Mouse (Mus musculus): Measurements from ENCODE around the gene Zfyve21. TPM values are rescaled to one million over a fixed set of nuclear protein-coding genes. Genes with fewer than 3 reads are reported as not detected.

Zfyve21 gene
- polyA plus RNA-seq, 1 experiment from 2014 or later = 79.2 TPM

DNA sequence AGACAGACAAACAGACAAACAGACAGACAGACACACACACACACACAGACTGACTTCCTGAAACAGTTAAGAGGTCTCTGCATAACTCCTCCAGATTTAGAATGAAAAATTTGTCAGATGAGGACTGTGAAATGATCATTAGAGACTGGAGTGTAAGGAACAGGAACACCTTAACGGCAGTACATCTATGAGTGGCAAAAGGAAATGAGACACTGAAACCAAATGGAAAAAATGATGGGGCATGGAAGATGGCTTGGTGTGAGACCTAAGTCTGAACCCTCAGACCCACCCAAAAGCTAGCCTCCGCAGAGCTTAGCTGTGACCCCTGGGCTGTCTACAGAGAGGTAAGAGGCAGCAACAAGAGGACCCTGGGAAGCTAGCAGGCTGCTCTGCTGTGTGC is 41.5 kb downstream of the Zfyve21 start:
- 87% methylated on average over 2 of the region's 2 CpGs for WGBS
- DNase-seq (ENCODE audit: low spot score) = no peak
- H3K27ac ChIP-seq (replicated peaks) = no peak overlapping the region
- H3K9me3 ChIP-seq (replicated peaks) = no peaks in the 10 kb centered on the region
- no peaks in the 10 kb centered on the region for H3K27me3 ChIP-seq (ENCODE audit: low read depth, poor library complexity, severe bottlenecking)
- H3K36me3 ChIP-seq = no peaks in the 10 kb centered on the region
- no peak overlapping the region for H3K4me3 ChIP-seq
- no peaks in the 10 kb centered on the region for H3K4me1 ChIP-seq

DNA sequence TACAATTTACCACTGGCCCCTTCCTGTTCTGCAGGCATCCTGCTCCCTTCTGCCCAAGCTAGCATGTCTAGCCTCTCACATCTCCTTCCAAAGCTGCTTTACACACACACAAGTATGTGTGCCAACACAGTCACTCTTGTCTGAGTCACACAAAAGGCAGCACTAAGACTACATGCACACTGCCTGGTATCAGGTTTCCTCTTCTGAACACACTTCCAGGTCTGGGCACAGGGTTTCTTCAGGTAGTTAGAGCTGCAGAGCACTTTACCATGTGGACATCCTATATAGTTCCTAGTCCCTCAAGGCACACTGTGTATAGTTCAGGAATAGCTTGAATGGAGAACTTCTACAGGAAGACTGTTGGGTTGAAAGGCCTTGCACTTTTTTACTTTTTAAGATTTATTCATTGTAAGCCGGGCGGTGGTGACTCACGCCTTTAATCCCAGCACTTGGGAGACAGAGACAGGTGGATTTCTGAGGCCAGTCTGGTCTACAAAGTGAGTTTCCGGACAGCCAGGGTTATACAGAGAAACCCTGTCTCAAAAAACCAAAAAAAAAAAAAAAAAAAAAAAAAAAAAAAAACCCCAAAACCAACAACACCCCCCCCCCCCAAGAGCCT is 50.3 kb downstream of the Zfyve21 start:
- WGBS = 85% methylated on average over 4 of the region's 4 CpGs

DNA sequence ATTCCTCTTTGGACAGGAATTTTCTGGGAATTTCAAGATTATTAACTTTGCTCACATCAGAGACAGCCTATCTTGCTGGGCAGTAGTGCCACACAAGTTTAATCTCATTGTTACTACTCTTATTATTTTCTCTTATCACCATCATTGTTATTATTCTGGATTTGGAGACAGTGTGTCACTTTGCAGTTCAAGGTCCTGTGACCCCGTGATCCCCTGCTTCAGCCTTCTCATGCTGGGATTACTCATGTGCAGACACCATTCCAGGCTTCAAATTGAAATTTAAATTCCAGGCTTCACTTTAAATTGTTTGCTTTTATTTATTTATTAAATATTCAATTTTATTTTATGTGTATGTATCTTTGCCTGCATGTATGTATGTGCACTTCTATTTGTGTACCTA is 55.8 kb downstream of the Zfyve21 start:
- Histone ChIP-seq H3K9me3 (replicated peaks) (no peaks in the 10 kb centered on the region), H3K4me3 (no peak overlapping the region), H3K27ac (replicated peaks) (no peak overlapping the region), H3K27me3 (ENCODE audit: low read depth, poor library complexity, severe bottlenecking) (no peaks in the 10 kb centered on the region), H3K36me3 (no peaks in the 10 kb centered on the region), H3K4me1 (no peaks in the 10 kb centered on the region)
- no peak for DNase-seq (ENCODE audit: low spot score)
- 84% methylated on average over 1 of the region's 1 CpGs for WGBS

More for the DNA sequence above, 50.3 kb downstream of the Zfyve21 start:
- no peaks in the 10 kb centered on the region for H3K9me3 ChIP-seq (replicated peaks)
- no peaks in the 10 kb centered on the region for H3K4me1 ChIP-seq
- DNase-seq (ENCODE audit: low spot score) = no peak
- H3K27ac ChIP-seq (replicated peaks) = no peak overlapping the region
- H3K36me3 ChIP-seq = no peaks in the 10 kb centered on the region
- no peak overlapping the region for H3K4me3 ChIP-seq
- no peaks in the 10 kb centered on the region for H3K27me3 ChIP-seq (ENCODE audit: low read depth, poor library complexity, severe bottlenecking)

DNA sequence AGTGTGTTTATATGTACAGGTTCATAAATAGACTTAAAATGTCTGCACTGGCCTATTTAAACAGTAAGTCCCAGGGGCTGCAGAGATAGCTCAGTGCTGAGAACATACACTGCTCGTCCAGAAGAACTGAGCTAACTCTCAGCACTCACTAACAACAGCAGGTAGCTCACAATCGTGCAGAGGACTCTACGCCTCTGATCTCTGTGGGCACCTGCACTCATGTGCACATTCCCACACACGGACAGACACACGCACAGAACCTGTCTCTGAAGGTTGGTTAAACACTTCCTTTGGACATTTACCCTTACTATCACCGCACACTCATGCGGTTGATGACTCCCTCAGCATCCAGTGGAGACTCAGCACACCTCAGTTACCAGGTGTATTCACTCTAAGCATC is 56.8 kb downstream of the Zfyve21 start:
- Histone ChIP-seq H3K27me3 (ENCODE audit: low read depth, poor library complexity, severe bottlenecking) (no peaks in the 10 kb centered on the region), H3K4me3 (no peak overlapping the region), H3K4me1 (no peaks in the 10 kb centered on the region), H3K27ac (replicated peaks) (no peak overlapping the region), H3K9me3 (replicated peaks) (no peaks in the 10 kb centered on the region), H3K36me3 (no peaks in the 10 kb centered on the region)
- WGBS = 88% methylated on average over 7 of the region's 7 CpGs
- DNase-seq (ENCODE audit: low spot score) = no peak

DNA sequence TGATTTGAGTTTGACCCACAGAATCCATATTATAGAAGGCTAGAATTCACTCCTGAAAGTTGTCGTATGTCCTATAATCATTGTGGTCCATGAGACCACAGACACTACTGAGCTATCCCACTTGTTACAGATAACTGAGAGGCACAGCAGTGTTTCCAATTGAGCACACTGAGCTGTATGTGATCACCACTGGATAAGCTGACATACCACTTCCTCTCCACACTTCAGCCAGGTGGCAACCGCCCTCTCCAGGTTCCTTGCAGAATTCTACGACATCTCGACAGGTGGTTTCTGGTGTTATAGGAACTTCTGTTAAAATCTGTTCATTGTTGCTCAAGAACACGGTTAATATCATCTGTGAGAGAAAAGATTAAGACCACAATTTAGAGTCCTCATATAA is 58.1 kb downstream of the Zfyve21 start:
- no peaks in the 10 kb centered on the region for H3K4me1 ChIP-seq
- no peak overlapping the region for H3K27ac ChIP-seq (replicated peaks)
- no peaks in the 10 kb centered on the region for H3K27me3 ChIP-seq (ENCODE audit: low read depth, poor library complexity, severe bottlenecking)
- no peak overlapping the region for H3K4me3 ChIP-seq
- H3K9me3 ChIP-seq (replicated peaks) = no peaks in the 10 kb centered on the region
- 91% methylated on average over 5 of the region's 5 CpGs for WGBS
- no peak for DNase-seq (ENCODE audit: low spot score)
- H3K36me3 ChIP-seq = no peaks in the 10 kb centered on the region

DNA sequence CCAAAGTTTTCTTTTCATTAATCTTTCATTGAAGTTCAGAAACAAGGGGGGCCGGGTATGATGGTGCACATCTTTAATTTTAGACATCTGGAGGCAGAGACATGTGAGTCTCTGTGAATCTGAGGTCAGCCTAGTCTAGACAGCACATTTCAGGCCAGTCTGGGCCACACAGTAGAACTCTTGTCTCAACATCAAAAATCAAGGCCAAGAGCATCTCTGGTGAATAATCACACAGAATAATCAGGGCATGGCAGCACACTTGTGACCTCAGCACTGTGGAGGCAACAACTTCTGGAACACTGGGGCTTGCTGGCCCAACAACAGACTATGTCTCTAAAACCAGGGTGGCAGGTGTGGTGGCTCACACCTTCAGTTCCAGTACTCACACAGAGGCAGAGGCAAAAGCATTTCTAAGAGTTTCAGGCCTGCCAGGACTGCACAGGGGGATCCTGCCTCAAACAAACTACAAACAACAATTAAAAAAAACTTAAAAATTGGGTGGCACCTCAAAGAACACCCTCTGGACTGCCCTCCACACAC is 60.7 kb downstream of the Zfyve21 start:
- no peak for DNase-seq (ENCODE audit: low spot score)
- H3K36me3 ChIP-seq = no peaks in the 10 kb centered on the region
- WGBS = 70% methylated on average over 1 of the region's 1 CpGs
- no peaks in the 10 kb centered on the region for H3K4me1 ChIP-seq
- H3K27me3 ChIP-seq (ENCODE audit: low read depth, poor library complexity, severe bottlenecking) = no peaks in the 10 kb centered on the region
- H3K9me3 ChIP-seq (replicated peaks) = no peaks in the 10 kb centered on the region
- H3K4me3 ChIP-seq = no peak overlapping the region
- no peak overlapping the region for H3K27ac ChIP-seq (replicated peaks)

DNA sequence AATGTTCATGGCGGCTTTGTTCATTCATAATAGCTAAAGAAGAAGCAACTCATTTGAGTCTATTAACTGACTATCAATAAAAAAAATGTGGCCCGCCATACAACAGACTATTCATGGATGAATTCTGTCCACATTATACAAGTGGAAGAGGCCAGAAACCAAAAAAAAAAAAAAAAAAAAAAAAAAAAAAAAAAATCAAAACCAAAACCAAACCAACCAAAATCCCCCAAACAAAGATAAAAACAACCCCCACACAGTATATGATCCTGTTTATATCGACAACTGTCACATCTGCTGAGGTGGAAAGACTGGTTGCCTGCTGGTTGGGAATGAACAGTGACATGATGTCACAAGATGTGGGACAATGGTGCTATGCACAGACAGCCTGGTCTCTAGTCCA is 61.5 kb downstream of the Zfyve21 start:
- Histone ChIP-seq H3K36me3 (no peaks in the 10 kb centered on the region), H3K27ac (replicated peaks) (no peak overlapping the region), H3K9me3 (replicated peaks) (no peaks in the 10 kb centered on the region), H3K27me3 (ENCODE audit: low read depth, poor library complexity, severe bottlenecking) (no peaks in the 10 kb centered on the region), H3K4me3 (no peak overlapping the region), H3K4me1 (no peaks in the 10 kb centered on the region)
- WGBS = 93% methylated on average over 3 of the region's 3 CpGs
- no peak for DNase-seq (ENCODE audit: low spot score)

DNA sequence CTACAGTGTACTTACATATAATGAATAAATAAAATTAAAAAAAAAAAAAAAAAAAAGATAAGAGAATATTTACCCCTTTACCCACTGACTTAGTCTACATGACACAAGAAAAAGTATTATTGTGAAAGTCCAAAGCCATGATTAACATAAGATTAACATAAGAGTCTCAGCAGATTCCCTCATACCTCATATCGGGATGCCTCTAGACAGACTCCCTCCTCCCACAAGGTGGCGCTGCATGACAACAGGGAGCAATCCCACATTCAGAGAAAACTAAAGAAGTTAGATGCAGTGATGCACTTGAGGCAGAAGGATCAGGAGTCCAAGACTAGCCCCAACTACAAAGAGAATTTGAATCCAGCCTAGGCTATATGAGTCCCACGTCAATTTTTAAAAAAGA is 64.2 kb downstream of the Zfyve21 start:
- Histone ChIP-seq H3K9me3 (replicated peaks) (no peaks in the 10 kb centered on the region), H3K4me3 (no peak overlapping the region), H3K4me1 (no peaks in the 10 kb centered on the region), H3K27ac (replicated peaks) (no peak overlapping the region), H3K36me3 (no peaks in the 10 kb centered on the region), H3K27me3 (ENCODE audit: low read depth, poor library complexity, severe bottlenecking) (no peaks in the 10 kb centered on the region)
- DNase-seq (ENCODE audit: low spot score) = peak; percentile 77
- WGBS = 13% methylated on average over 3 of the region's 3 CpGs

Other genes starting within 250 kb of the Zfyve21 start
- gene Mark3, start 239.6 kb upstream of the Zfyve21 start, polyA plus RNA-seq (2016; fragmentation: Nextera tagmentation; extraction: Ambion mirVana) = 44.2 and 47.4 TPM in 2 replicates
- 2,837 and 3,349 TPM in 2 replicates for gene Ckb, start 141.8 kb upstream of the Zfyve21 start, polyA plus RNA-seq (2016; fragmentation: Nextera tagmentation; extraction: Ambion mirVana)
- gene Trmt61a, start 136.1 kb upstream of the Zfyve21 start, polyA plus RNA-seq (2016; fragmentation: Nextera tagmentation; extraction: Ambion mirVana) = 18.4 and 18.7 TPM in 2 replicates
- 57.2 and 62.0 TPM in 2 replicates for gene Bag5, start 100.9 kb upstream of the Zfyve21 start, polyA plus RNA-seq (2016; fragmentation: Nextera tagmentation; extraction: Ambion mirVana)
- gene Apopt1, start 100.9 kb upstream of the Zfyve21 start, polyA plus RNA-seq (2016; fragmentation: Nextera tagmentation; extraction: Ambion mirVana) = 59.8 and 59.9 TPM in 2 replicates
- gene Klc1, start 55.3 kb upstream of the Zfyve21 start, polyA plus RNA-seq (2016; fragmentation: Nextera tagmentation; extraction: Ambion mirVana) = 189 and 265 TPM in 2 replicates
- gene Xrcc3, start 297 bp upstream of the Zfyve21 start, polyA plus RNA-seq (2016; fragmentation: Nextera tagmentation; extraction: Ambion mirVana) = 16.7 and 18.2 TPM in 2 replicates
- gene Ppp1r13b, start 93.9 kb downstream of the Zfyve21 start, polyA plus RNA-seq (2016; fragmentation: Nextera tagmentation; extraction: Ambion mirVana) = 3.5 and 4.9 TPM in 2 replicates
- gene Atp5mpl, start 152.8 kb downstream of the Zfyve21 start, polyA plus RNA-seq (2016; fragmentation: Nextera tagmentation; extraction: Ambion mirVana) = 559 and 585 TPM in 2 replicates
- gene Tdrd9, start 157.4 kb downstream of the Zfyve21 start, polyA plus RNA-seq (2016; fragmentation: Nextera tagmentation; extraction: Ambion mirVana) = 1.0 TPM in 2 replicates
- not detected in 2 replicates for gene Rd3l, start 167.1 kb downstream of the Zfyve21 start, polyA plus RNA-seq (2016; fragmentation: Nextera tagmentation; extraction: Ambion mirVana)